Mouse (Mus musculus): Measurements from ENCODE around the gene Klhl41. TPM values are rescaled to one million over a fixed set of nuclear protein-coding genes. Genes with fewer than 3 reads are reported as not detected.
"Not testable (repeated sequence)": the region's sequence is repeated elsewhere in the genome, so short reads cannot be mapped to it uniquely, and the experiment has no call there.

Gene Klhl41
- polyA plus RNA-seq (2014; fragmentation: Nextera tagmentation; extraction: Ambion mirVana) = 0.11 and 0.13 TPM in 2 replicates

GRCm38 (mm10) chr2:69669853-69670252 lies at the start of gene Klhl41:
TSS of gene Klhl41 (plus strand) at chr2:69670120.
- no peaks in the 10 kb centered on the region for H3K27me3 ChIP-seq (replicated peaks; ENCODE audit: control insufficient read depth, insufficient read depth, low read length)
- peaks cover 12% of the 10 kb centered on the region; the same call in 1 of the 2 replicates for H3K36me3 ChIP-seq (ENCODE audit: control insufficient read depth, insufficient read depth, low read length)
- no peaks in the 10 kb centered on the region for H3K4me1 ChIP-seq (ENCODE audit: control insufficient read depth, insufficient read depth, low read length)
- ATAC-seq (no peak), DNase-seq (ENCODE audit: low spot score) (no peak)
- H3K9me3 ChIP-seq (replicated peaks; ENCODE audit: control insufficient read depth, low read length) = no peaks in the 10 kb centered on the region
- 90% methylated on average over 9 of the region's 9 CpGs for WGBS
- H3K27ac ChIP-seq (ENCODE audit: low read depth, low read length) = no peak within 1 kb of the TSS
- no peak within 1 kb of the TSS for H3K4me3 ChIP-seq (ENCODE audit: low read depth, low read length)
- H3K9ac ChIP-seq (ENCODE audit: low read length) = no peak within 1 kb of the TSS
- H3K4me2 ChIP-seq (ENCODE audit: low read length) = no peak within 1 kb of the TSS

- Histone ChIP-seq H3K27ac (ENCODE audit: low read depth, low read length) (no peak overlapping the region), H3K4me2 (ENCODE audit: low read length) (no peak overlapping the region), H3K4me1 (ENCODE audit: control insufficient read depth, insufficient read depth, low read length) (no peaks in the 10 kb centered on the region), H3K36me3 (ENCODE audit: control insufficient read depth, insufficient read depth, low read length) (no peaks in the 10 kb centered on the region), H3K4me3 (ENCODE audit: low read depth, low read length) (no peak overlapping the region), H3K9me3 (replicated peaks; ENCODE audit: control insufficient read depth, low read length) (no peaks in the 10 kb centered on the region), H3K27me3 (replicated peaks; ENCODE audit: control insufficient read depth, insufficient read depth, low read length) (no peaks in the 10 kb centered on the region), H3K9ac (ENCODE audit: low read length) (no peak overlapping the region)
- WGBS = 56% methylated on average over 17 of the region's 17 CpGs
- no peak for ATAC-seq
- DNase-seq (ENCODE audit: low spot score) = no peak
These were observed 40.7 kb upstream of the Klhl41 start for GRCm38 (mm10) chr2:69629215-69629614.

- WGBS = 92% methylated on average over 6 of the region's 6 CpGs
- H3K36me3 ChIP-seq (ENCODE audit: control insufficient read depth, insufficient read depth, low read length) = no peaks in the 10 kb centered on the region
- no peaks in the 10 kb centered on the region for H3K9me3 ChIP-seq (replicated peaks; ENCODE audit: control insufficient read depth, low read length)
These were observed 40.0 kb upstream of the Klhl41 start for GRCm38 (mm10) chr2:69629914-69630313.

GRCm38 (mm10) chr2:69630792-69631191 lies 39.1 kb upstream of the Klhl41 start:
- no peaks in the 10 kb centered on the region for H3K27me3 ChIP-seq (replicated peaks; ENCODE audit: control insufficient read depth, insufficient read depth, low read length)
- 91% methylated on average over 5 of the region's 5 CpGs for WGBS
- H3K36me3 ChIP-seq (ENCODE audit: control insufficient read depth, insufficient read depth, low read length) = no peaks in the 10 kb centered on the region
- H3K4me1 ChIP-seq (ENCODE audit: control insufficient read depth, insufficient read depth, low read length) = no peaks in the 10 kb centered on the region
- H3K4me3 ChIP-seq (ENCODE audit: low read depth, low read length) = no peak overlapping the region
- H3K9ac ChIP-seq (ENCODE audit: low read length) = no peak overlapping the region
- H3K4me2 ChIP-seq (ENCODE audit: low read length) = no peak overlapping the region
- DNase-seq (ENCODE audit: low spot score) (no peak), ATAC-seq (no peak)
- H3K9me3 ChIP-seq (replicated peaks; ENCODE audit: control insufficient read depth, low read length) = no peaks in the 10 kb centered on the region
- no peak overlapping the region for H3K27ac ChIP-seq (ENCODE audit: low read depth, low read length)

More at GRCm38 (mm10) chr2:69629914-69630313, 40.0 kb upstream of the Klhl41 start:
- ATAC-seq = no peak
- H3K4me2 ChIP-seq (ENCODE audit: low read length) = no peak overlapping the region
- H3K27ac ChIP-seq (ENCODE audit: low read depth, low read length) = no peak overlapping the region
- H3K27me3 ChIP-seq (replicated peaks; ENCODE audit: control insufficient read depth, insufficient read depth, low read length) = no peaks in the 10 kb centered on the region
- DNase-seq (ENCODE audit: low spot score) = no peak
- no peak overlapping the region for H3K9ac ChIP-seq (ENCODE audit: low read length)
- H3K4me1 ChIP-seq (ENCODE audit: control insufficient read depth, insufficient read depth, low read length) = no peaks in the 10 kb centered on the region
- no peak overlapping the region for H3K4me3 ChIP-seq (ENCODE audit: low read depth, low read length)

GRCm38 (mm10) chr2:69631449-69631848 lies 38.5 kb upstream of the Klhl41 start:
- H3K4me1 ChIP-seq (ENCODE audit: control insufficient read depth, insufficient read depth, low read length) = no peaks in the 10 kb centered on the region
- whole genome bisulfite sequencing = 94% methylated on average over 2 of the region's 2 CpGs
- H3K27me3 ChIP-seq (replicated peaks; ENCODE audit: control insufficient read depth, insufficient read depth, low read length) = no peaks in the 10 kb centered on the region
- H3K4me2 ChIP-seq (ENCODE audit: low read length) = no peak overlapping the region
- no peak overlapping the region for H3K4me3 ChIP-seq (ENCODE audit: low read depth, low read length)
- DNase-seq (ENCODE audit: low spot score) (peak; percentile 29), ATAC-seq (no peak)
- H3K9me3 ChIP-seq (replicated peaks; ENCODE audit: control insufficient read depth, low read length) = no peaks in the 10 kb centered on the region
- no peak overlapping the region for H3K9ac ChIP-seq (ENCODE audit: low read length)
- H3K27ac ChIP-seq (ENCODE audit: low read depth, low read length) = no peak overlapping the region
- H3K36me3 ChIP-seq (ENCODE audit: control insufficient read depth, insufficient read depth, low read length) = no peaks in the 10 kb centered on the region

- H3K4me3 ChIP-seq (ENCODE audit: low read depth, low read length) = peak overlapping the region; percentile 18
- H3K9ac ChIP-seq (ENCODE audit: low read length) = no peak overlapping the region; the same call in 1 of the 2 replicates
- H3K4me1 ChIP-seq (ENCODE audit: control insufficient read depth, insufficient read depth, low read length) = no peaks in the 10 kb centered on the region
- no peak overlapping the region for H3K27ac ChIP-seq (ENCODE audit: low read depth, low read length)
- no peaks in the 10 kb centered on the region for H3K36me3 ChIP-seq (ENCODE audit: control insufficient read depth, insufficient read depth, low read length)
- ATAC-seq = peak; percentile 59
- peak overlapping the region; percentile 39 for H3K4me2 ChIP-seq (ENCODE audit: low read length)
- peak; percentile 80 for DNase-seq (ENCODE audit: low spot score)
- H3K9me3 ChIP-seq (replicated peaks; ENCODE audit: control insufficient read depth, low read length) = no peaks in the 10 kb centered on the region
- no peaks in the 10 kb centered on the region for H3K27me3 ChIP-seq (replicated peaks; ENCODE audit: control insufficient read depth, insufficient read depth, low read length)
- 10% methylated on average over 11 of the region's 11 CpGs for WGBS
These were observed 34.7 kb upstream of the Klhl41 start for GRCm38 (mm10) chr2:69635064-69635701.

GRCm38 (mm10) chr2:69635807-69636206 lies 34.1 kb upstream of the Klhl41 start:
- Histone ChIP-seq H3K9me3 (replicated peaks; ENCODE audit: control insufficient read depth, low read length) (no peaks in the 10 kb centered on the region), H3K27me3 (replicated peaks; ENCODE audit: control insufficient read depth, insufficient read depth, low read length) (no peaks in the 10 kb centered on the region), H3K9ac (ENCODE audit: low read length) (no peak overlapping the region), H3K4me2 (ENCODE audit: low read length) (no peak overlapping the region), H3K4me3 (ENCODE audit: low read depth, low read length) (no peak overlapping the region), H3K4me1 (ENCODE audit: control insufficient read depth, insufficient read depth, low read length) (no peaks in the 10 kb centered on the region), H3K27ac (ENCODE audit: low read depth, low read length) (no peak overlapping the region), H3K36me3 (ENCODE audit: control insufficient read depth, insufficient read depth, low read length) (no peaks in the 10 kb centered on the region)
- peak; percentile 26 for DNase-seq (ENCODE audit: low spot score)
- no peak for ATAC-seq
- 78% methylated on average over 6 of the region's 6 CpGs for WGBS

- WGBS = 79% methylated on average over 7 of the region's 7 CpGs
- not testable (repeated sequence) for ATAC-seq
These were observed 31.9 kb upstream of the Klhl41 start for GRCm38 (mm10) chr2:69637989-69638388.

GRCm38 (mm10) chr2:69640100-69640499 lies 29.8 kb upstream of the Klhl41 start:
- H3K4me2 ChIP-seq (ENCODE audit: low read length) = peak overlapping the region; percentile 14; the same call in 1 of the 2 replicates

More at GRCm38 (mm10) chr2:69637989-69638388, 31.9 kb upstream of the Klhl41 start:
- H3K9me3 ChIP-seq (replicated peaks; ENCODE audit: control insufficient read depth, low read length); H3K27ac ChIP-seq (ENCODE audit: low read depth, low read length); H3K9ac ChIP-seq (ENCODE audit: low read length); H3K27me3 ChIP-seq (replicated peaks; ENCODE audit: control insufficient read depth, insufficient read depth, low read length); H3K36me3 ChIP-seq (ENCODE audit: control insufficient read depth, insufficient read depth, low read length); H3K4me2 ChIP-seq (ENCODE audit: low read length); H3K4me1 ChIP-seq (ENCODE audit: control insufficient read depth, insufficient read depth, low read length); H3K4me3 ChIP-seq (ENCODE audit: low read depth, low read length); DNase-seq (ENCODE audit: low spot score): not testable (repeated sequence)

More at GRCm38 (mm10) chr2:69640100-69640499, 29.8 kb upstream of the Klhl41 start:
- WGBS = 50% methylated on average over 10 of the region's 10 CpGs
- no peak overlapping the region for H3K4me3 ChIP-seq (ENCODE audit: low read depth, low read length)
- H3K4me1 ChIP-seq (ENCODE audit: control insufficient read depth, insufficient read depth, low read length) = no peaks in the 10 kb centered on the region
- no peaks in the 10 kb centered on the region for H3K27me3 ChIP-seq (replicated peaks; ENCODE audit: control insufficient read depth, insufficient read depth, low read length)
- DNase-seq (ENCODE audit: low spot score) (peak; percentile 56), ATAC-seq (no peak)
- no peaks in the 10 kb centered on the region for H3K36me3 ChIP-seq (ENCODE audit: control insufficient read depth, insufficient read depth, low read length)
- no peaks in the 10 kb centered on the region for H3K9me3 ChIP-seq (replicated peaks; ENCODE audit: control insufficient read depth, low read length)
- H3K9ac ChIP-seq (ENCODE audit: low read length) = no peak overlapping the region
- no peak overlapping the region for H3K27ac ChIP-seq (ENCODE audit: low read depth, low read length)

All from forebrain, embryonic 14.5 days (tissue).